Mouse (Mus musculus): ENCODE measurements around the gene Tmem63b. TPM values are rescaled to one million over a fixed set of nuclear protein-coding genes. Genes with fewer than 3 reads are reported as not detected.

The Tmem63b gene
- 100 to 1,000 TPM; 177 to 186 TPM for total RNA-seq (2021)

DNA sequence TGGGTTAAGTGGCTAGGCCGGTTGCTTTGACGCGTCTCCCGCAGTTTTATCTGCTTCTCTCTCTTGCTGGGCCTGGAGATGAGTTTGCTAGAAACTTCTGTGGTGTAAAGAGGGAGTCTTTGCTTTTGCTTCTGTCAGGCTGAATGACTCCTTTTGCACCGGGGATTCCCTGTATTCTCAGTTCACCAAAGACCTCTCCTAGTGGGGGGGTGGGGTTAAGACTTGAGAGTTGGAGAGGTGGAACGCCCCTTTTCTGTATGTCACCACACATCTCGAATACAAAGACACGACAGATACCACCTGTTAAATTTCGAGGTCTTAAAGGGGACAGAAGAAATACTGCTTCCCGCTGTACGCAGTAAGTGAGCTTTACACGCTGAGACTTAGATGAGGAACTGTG is at the start of gene Tmem63b:
TSS of gene Tmem63b (minus strand) at position 190 of the 400 bp plus-strand sequence.
- intact Hi-C loops (cut with DNase I) = no loop called here
- no peak for DNase-seq (ENCODE audit: low spot score in 2 of 2)

DNA sequence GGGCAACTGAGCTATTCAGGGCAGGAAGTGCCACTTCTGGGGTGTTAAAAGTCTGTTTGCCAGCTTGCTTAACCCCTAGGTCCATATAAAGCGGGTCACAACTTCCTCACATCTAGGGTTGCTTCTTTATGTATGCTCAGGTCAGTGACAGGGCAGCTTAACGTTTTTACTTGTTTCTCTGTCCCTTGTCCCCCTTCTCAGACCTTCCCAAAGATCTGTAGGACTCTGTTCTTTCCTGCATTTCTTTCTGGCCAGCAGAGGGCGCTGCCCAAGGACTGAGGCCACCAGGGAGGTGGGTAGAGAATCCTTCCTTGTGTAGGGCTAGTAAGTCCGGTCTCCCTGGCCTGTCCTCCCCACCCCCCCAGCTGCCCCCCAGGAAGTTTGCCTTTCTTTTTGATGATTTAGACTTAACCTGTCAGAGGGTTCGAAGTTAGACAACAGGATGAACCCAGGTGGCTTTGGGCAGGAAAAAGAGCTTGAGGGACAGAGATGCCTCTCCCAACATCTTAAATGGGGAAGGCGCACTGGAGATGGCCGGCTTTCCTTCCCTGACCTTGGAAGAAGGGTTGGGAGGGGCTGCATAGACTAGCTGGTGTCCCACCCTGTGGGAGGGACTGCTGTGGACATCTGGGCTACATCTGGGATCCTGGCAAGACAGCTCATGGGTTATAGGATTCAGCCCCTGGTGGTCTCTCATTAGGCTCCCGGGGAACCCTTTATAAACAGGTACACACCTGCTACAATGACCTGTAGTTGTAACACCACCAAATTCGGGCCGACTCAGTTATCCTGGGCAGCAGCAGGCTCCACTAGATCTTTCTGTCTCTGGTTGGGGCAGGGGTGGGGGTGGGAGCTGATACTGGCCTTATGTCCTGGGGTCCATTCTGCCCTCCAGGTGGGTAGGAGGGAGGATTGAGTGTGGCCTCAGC is 48.9 kb upstream of the Tmem63b start:
- intact Hi-C loops (cut with DNase I) = loop anchor here (1.0 to 10.0 kb wide), 2 partner anchors 297 to 429 kb away; partner anchors contain the start of genes Gtpbp2 and Vegfa
- DNase-seq (ENCODE audit: low spot score in 2 of 2) = peak; percentile 80 to 87

DNA sequence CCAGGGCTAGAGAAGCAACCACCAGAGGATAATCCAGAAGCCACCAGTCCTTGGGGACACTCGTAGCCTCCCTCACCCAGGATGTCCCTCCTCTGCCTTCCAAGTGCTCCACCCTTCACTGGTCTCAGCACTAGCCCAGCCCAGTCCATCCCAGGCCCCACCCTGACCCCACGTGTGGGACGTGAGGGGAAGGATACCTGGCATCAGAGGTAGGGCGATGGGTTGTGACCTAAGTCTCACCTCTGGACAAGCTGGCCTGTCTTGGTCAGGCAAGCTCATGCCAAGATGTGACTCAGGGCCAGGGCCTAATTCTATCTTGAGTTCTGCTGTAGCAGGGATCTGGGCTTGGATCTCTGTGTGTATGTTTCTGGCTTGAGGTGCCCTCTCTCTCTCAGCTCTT is 48.2 kb upstream of the Tmem63b start:
- DNase-seq (ENCODE audit: low spot score in 2 of 2) = no peak
- intact Hi-C loops (cut with DNase I) = loop anchor here (1.0 to 10.0 kb wide), 2 partner anchors 297 to 430 kb away; partner anchors contain the start of genes Gtpbp2 and Vegfa

DNA sequence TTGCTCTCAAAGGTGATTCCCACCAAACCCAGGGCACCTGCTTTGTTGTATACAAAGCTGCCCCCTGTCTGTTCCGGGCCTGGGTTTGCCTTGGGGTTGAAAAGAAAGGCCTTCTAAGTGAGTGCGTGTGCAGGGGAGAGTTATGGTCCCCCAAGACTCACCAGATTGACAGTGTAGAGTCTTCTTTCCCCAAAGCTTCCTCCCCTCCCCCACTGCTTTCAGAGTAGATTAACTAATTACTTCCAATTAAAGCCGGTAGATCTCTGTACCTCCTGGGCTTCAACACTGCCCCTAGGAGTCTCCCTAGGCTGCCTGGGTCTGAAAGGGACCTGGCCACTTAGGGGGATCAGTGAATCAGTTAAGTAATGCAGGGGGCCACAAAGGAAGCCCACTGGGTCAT is 47.6 kb upstream of the Tmem63b start:
- peak in 1 of 2 experiments; percentile 12 for DNase-seq (ENCODE audit: low spot score in 2 of 2)
- intact Hi-C loops (cut with DNase I) = loop anchor here (10.0 kb wide), 1 partner anchor 430 kb away; the partner anchor contains the start of gene Gtpbp2

DNA sequence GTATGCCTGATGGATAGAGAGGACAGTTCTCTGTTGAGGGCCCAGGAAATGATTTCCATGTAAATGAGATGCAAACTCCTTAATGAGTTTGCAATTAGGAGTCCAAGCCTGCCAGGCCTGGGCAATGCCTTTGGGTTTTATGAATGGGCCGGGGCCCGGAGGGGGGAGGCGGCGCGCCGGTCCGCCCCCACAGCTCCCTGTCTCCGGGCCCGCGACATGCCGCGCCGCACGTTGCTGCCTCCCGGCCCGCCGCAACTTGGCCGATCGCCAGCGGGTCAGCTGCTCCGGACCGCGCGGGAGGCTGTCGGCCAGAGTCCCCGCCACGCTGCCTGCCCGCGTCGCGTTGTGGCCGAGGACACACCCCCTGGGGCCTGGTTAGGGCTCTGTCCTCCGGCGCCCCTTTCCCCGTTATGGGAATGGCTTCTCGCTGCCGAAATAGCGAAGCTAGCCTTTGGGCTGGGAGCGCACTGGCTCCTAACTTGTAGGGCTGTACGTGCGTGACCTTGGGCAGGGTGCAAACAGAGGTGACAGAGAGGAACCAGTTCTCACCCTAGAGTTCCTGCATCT is 47.1 kb upstream of the Tmem63b start, which contains the start of gene 1600014C23Rik:
TSS of gene 1600014C23Rik (minus strand) at position 110 of the 567 bp plus-strand sequence.
- intact Hi-C loops (cut with DNase I) = loop anchor here (10.0 kb wide), 1 partner anchor 431 kb away; the partner anchor contains the start of gene Gtpbp2
- DNase-seq (ENCODE audit: low spot score in 2 of 2) = peak; percentile 68

DNA sequence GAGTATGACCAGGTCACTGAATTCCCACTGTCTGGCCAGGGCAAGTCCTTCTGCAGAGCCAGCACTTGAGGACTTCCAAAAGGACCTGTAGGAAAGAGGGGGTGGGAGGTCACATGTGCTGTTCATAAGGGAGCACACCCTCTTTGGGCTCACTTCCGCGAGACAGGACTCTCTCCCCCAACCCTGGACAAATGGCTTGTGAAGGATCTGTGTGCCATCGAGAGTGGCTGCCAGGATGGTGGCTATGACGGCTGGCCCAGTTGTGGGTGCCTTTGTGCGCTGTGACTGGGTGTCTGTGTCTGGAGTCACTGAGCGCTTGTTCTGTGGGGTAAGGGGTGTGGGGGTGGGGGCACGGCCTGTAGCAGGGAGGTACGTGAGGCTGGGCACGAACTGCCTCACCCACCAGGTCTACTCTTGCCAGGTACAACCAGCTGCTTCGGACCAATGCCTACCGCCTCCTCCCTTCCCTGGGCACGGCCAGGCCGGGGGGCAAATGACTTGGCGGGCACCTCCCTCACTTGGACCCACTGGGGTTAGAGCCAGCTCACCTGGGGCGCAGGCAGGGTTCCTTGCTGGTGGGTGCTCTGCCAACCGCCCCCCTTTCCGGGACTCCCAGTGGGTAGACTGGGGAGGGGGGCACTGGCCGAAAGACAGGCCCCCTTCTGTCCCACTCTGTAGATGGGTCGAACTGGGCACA is 46.5 kb upstream of the Tmem63b start:
- intact Hi-C loops (cut with DNase I) = loop anchor here (10.0 kb wide), 1 partner anchor 432 kb away; the partner anchor contains the start of gene Gtpbp2
- DNase-seq (ENCODE audit: low spot score in 2 of 2) = peak in 1 of 2 experiments; percentile 27

DNA sequence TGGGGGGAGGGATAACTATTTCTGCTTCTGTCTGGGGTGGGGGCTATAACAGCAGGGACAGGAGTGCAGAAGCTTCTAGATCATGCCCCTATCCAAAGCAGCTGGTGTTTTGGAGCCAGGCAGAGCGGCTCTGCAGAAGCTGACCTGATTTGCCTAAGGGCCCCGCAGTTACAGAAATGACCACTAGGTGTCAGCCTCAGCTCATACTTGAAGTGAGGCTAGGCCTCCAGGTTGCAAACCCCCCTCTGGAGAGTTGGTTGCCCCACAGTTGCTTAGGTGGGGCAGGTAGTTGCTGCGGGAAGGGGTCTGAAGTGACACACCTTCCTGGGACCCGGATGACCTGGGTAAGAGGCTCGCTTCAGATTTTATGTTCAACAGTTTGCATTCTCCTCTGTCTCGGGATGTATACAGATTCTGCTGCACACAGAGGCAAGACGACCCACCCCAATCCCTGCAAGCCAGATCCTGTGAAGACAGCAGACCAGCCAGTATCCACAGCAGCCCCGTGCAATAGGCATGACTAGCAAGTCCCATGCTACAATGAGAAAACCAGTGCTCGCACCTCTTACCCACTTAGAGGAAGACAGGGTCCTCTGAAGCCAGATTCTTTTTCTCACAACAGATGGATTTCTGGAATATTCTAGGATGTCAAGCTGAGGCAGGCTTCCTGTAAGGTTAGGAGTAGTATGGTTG is 44.6 kb upstream of the Tmem63b start:
- DNase-seq (ENCODE audit: low spot score in 2 of 2) = peak; percentile 81 to 85
- intact Hi-C loops (cut with DNase I) = loop anchor here (1.0 to 10.0 kb wide), 2 partner anchors 401 to 433 kb away; partner anchors contain the start of gene Gtpbp2

DNA sequence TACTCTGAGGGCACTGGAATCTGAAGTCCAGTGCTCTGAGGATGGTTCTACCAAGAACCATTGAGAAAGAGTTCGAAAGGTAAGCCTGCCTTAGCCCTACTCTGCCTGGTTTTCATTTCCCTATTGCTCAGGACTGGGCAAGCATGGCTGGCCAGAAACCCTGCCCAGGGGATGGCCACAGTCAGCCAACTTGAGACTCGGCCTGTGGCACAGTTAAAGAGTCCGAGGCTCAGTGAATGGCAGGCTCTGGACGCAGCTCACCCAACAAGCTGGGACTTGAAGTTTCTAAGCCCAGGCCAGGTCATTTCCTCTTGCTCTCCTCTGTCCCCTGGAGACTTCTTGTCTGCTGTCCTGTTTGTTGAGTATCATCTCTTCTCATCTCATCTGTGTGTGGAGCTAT is 44.0 kb upstream of the Tmem63b start:
- intact Hi-C loops (cut with DNase I) = loop anchor here (1.0 to 10.0 kb wide), 2 partner anchors 402 to 434 kb away; partner anchors contain the start of gene Gtpbp2
- no peak for DNase-seq (ENCODE audit: low spot score in 2 of 2)

DNA sequence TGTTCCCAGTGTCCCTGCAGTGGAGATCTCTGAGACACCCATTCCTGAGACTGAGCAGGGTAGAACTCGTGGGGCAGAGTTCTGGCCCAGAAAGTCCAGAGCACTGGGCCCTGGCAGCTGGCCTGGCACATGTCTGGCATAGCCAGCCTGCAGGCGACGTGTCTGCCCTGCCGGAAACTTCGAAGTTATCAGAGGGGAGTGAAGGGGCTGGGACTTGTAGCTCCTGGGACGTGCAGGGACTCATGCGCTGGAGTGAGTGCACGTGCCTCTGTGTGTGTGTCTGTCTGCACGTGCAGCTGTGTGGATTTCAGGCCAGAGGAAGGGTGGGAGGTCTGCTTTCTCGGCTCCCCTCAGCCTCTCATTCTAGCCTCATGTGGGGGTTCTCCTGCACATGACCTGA is 42.7 kb upstream of the Tmem63b start:
- DNase-seq (ENCODE audit: low spot score in 2 of 2) = no peak
- intact Hi-C loops (cut with DNase I) = no loop called here

DNA sequence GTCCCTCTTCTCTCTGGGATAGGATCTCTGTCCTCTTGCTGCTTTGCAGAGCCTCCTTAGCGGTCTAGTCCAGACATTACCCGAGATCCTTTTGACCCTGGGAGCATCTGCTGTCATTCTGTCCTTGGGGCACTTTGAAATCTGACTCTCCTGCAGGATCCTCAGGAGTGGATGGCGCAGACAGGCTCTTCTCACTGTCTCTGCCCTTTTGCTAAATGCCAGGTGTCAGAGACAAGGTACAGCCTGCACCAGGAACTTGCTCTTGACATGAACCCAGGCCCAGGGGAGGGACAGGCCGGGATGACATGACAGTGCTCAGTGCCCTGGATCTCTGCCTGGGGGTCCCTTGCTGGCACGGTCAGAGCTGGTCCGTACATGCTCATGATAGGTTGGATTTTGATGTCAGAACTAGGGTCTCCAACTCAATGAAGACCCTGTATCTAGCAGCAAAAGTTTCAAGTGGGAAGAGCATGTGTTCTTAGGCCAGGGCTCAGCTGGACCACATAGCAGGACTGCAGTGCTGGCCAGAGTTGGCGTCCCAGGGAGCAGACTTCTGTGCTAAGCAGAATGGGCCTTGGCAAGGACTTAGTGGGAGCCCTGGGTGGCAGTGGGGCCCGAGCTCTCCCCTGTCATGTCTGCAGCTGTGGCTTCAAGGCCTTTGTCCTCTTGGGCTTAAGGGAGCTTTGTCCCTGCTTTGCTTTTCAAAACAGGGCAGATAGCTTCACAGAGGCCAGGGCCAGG is 41.4 kb upstream of the Tmem63b start:
- intact Hi-C loops (cut with DNase I) = no loop called here
- no peak for DNase-seq (ENCODE audit: low spot score in 2 of 2)

DNA sequence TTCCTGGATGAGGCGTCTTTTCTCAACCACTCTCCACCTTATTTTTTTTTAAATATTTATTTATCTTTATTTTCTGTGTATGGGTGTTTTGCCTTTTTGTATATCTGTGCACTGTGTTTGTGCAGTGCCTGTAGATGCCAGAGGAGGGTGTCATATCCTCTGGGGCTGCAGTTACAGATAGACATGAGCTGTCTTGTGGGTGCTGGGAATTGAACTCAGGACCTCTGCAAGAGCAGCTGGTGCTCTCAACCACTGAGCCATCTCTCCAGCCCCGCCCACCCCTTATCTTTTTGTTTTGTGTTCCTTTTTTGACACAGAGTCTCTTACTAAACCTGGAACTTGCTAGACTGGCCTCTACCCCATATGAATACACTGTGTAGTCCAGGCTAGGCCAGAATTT is 40.8 kb upstream of the Tmem63b start:
- no peak for DNase-seq (ENCODE audit: low spot score in 2 of 2)
- intact Hi-C loops (cut with DNase I) = no loop called here

DNA sequence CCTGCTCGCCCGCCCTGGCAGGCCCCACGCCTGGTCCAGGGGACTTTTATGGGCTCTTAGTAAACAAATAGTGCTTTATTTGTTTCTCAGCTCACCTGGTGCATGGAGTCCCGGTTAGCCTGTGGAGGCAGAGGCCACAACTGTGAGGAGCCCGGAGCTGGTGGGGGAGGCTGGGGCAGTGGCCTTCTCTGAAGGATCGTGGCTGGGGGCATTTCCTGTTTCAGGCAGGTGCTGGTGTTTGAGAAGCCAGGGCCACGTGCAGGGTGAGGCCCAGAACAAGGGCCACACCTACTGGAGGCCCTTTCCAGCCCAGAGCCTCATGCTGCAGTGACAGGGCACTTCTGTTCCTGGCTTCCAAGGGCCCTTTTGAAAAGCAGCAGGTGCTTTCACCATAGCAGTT is 39.5 kb upstream of the Tmem63b start:
- DNase-seq (ENCODE audit: low spot score in 2 of 2) = no peak

DNA sequence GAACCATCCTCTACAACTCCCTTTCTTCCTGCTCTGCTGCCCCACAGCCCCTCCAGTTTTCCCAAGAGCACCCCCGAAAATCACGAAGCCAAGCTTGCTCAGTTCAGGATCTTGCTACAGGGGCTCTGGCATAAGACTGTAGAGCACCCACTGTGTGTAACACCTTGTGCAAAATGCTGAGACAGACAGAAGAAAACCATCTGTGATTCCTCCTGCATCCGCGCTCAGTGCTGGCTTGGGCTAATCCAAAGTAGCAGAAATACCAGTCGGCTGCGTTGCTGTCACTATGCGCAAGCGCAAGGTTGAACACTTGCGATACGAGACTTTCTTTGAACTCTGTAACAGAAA is 37.8 kb upstream of the Tmem63b start:
- no peak for DNase-seq (ENCODE audit: low spot score in 2 of 2)

More for the DNA sequence above, 39.5 kb upstream of the Tmem63b start:
- intact Hi-C loops (cut with DNase I) = no loop called here

DNA sequence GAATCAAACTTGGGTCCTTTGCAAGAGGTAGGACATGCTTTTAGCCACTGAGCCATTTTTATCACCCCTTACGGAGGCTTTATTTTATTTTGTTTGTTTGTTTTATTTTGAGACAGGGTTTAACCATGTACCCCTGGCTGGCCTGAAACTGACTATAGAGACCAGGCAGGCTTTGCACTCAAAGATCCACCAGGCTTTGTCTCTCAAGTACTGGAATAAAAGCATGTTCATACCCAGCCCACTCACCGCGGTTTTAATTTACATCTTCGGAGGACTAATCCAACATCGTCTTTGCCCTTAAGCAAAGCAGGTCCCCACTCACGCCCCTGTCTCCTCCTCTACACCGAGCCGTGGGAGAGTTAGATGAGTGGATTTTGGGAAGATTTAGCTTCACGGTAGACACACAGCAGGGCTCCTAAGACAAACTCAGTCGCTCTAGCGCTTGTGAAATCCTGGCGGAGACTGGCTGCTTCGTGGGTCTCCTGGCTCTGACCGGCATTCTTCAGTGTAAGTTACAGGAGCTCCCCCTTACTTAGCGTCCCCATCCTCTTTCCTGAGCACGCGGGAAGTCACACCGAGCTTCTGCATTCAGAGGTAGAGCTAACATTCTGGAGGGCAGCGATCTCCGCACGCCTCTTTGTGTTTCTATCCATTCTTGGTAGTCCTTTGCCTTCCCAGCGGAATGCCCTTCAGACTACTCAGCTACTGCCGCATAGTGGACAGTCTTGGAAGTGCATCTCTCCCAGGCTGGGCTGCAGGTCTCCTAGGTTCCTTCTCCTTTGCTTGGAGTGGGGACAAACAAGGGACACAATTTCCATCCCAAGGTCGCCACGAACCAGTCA is 37.2 kb upstream of the Tmem63b start:
- peak; percentile 76 to 84 for DNase-seq (ENCODE audit: low spot score in 2 of 2)
- intact Hi-C loops (cut with DNase I) = no loop called here

More for the DNA sequence above, 37.8 kb upstream of the Tmem63b start:
- intact Hi-C loops (cut with DNase I) = no loop called here

DNA sequence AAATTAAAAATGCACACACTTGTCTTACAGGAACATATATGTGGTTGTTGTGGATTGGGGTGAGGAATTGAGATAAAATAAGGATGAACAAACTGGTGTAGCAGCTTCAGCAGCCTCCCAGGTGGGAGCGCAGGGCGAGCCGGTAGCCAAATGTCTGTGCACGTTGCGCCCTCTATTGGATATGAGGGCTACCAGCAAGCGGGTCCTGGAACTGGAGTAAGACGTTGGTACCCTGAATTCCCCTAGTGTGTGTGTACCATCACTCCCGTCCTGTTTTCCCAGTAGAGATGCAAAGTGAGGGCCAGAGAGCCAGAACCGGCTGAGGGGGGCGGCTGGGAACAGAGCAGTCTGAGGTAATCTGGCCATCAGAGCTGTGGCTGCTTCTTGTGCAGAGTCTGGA is 31.6 kb upstream of the Tmem63b start:
- intact Hi-C loops (cut with DNase I) = loop anchor here (2.0 to 5.0 kb wide), 3 partner anchors 40 to 131 kb away; no protein-coding TSS in a partner anchor
- DNase-seq (ENCODE audit: low spot score in 2 of 2) = peak; percentile 69 to 74

DNA sequence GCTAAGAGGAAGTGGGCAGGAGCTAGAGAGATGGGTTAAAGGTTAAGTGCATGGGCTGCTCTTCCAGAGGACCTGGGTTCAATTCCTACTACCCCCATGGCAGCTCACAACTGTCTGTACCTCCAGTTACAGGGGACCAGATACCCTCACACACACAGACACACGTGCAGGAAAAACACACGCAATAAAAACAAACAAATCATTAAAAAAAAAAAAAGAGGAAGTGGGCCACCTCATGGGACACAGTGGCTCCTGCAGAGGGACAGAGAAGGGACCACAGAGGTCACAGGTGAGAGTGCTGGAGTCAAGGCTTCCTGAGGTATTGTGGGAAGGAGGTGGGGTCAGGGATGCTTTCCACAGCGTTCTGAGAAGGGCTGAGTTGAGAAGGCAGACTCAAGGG is 24.8 kb upstream of the Tmem63b start:
- DNase-seq (ENCODE audit: low spot score in 2 of 2) = no peak
- intact Hi-C loops (cut with DNase I) = no loop called here

DNA sequence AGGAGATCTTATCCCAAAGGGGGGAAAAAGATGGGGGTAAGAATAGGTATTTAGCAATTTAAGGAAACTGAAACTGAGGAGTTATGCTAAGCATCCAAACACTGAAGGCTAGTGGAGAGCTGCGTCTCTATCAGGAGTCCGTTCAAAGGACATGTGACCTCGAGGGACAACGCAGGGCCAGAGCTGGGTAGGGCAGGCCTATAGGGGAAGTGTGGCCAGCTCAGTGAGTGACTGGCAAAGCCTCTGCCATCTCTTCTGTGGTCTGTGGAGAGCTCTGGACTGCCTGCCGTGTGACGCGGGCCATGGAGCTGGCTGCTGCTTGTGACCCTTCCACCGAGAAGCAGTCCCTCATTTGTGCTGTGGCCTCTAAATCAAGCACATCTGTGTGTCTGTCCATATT is 23.7 kb upstream of the Tmem63b start:
- DNase-seq (ENCODE audit: low spot score in 2 of 2) = no peak
- intact Hi-C loops (cut with DNase I) = no loop called here

DNA sequence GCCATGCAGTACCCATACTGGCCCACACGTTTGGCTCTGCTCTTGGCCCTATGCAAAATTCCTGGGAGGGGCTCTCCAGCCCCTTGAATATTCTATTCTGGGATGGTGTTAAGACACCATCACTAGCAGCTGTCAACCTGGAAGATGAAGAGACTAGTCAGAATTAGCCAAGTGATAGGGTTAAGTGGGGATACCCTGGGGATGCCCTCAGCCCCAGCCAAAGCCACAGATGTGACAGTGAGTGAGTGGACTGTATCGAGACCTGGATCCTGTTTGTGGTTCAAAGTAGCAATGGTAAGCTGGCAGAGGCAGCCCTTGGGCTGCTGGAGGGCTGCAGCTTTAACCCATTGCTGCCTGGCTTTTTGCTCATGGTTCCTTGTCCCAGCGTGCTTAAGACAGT is 23.1 kb upstream of the Tmem63b start:
- DNase-seq (ENCODE audit: low spot score in 2 of 2) = no peak
- intact Hi-C loops (cut with DNase I) = no loop called here

Measured in left cerebral cortex, postnatal 36 days (tissue).